Mouse (Mus musculus): Measurements from ENCODE around the gene Zfp113.

The Zfp113 gene

GRCm38 (mm10) chr5:138155443-138155976 lies at the start of gene Zfp113:
Zfp113 (minus strand) TSS chr5:138155744.
- peak; percentile 95 for DNase-seq (ENCODE audit: low read depth, low spot score)

DNA sequence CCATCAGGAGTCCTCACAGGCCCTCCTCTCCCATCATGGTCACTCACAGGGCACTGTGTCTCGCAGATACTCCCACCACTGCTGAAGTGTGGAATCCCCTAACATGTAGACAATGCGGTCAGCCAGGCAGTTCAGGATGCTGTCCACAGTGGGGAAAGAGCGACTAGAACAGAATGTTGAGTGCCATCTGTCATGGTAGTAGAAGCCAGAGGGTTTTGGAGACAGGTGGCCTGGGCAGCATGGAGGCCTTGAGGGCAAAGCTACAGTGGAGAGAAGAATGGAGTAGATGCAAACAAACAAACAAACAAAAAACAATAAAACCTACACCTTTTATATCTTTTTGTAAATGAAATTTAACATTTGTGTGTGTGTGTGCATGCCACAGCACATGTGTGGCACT lies 46.5 kb upstream of the Zfp113 start:
- DNase-seq (ENCODE audit: low read depth, low spot score), result no peak

DNA sequence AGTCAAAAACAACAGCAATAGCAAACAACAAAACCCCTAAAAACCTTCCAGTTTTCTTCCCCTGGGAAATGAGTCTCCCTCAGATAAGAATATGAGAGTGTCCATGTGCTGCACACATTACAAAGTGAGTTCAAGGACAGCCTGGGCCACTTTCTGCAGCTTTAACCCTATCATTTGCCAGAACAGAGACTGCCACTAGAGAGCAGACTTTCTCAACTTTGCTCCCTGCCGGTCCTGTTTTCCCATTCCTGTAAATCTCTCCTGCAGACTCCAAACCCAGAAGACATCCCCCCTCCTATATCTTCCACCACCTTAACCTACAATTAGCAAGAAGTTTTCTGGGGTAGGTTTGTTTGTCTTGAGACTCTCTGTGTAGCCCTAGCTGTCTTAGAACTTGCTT lies 44.0 kb upstream of the Zfp113 start:
- DNase-seq (ENCODE audit: low read depth, low spot score), result no peak

DNA sequence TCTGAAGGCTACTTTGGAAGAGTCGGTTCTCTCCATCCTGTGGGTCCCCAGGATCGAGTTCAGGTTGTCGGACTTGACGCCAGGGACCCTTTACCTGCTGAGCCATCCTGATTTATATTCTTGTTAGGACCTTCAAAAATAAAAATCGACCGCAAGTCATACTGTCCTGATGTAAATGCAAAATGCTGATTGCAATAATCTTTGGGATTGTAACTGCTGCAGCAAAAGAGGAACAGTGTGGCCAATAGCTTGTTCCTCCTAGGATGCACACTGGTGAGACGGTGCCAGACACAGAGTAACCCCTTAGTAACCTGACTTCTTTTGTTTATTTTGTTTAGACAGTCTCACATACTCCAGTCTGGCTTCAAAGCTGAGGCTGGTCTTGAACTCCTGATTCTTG lies 39.9 kb upstream of the Zfp113 start:
- DNase-seq (ENCODE audit: low read depth, low spot score), result no peak

DNA sequence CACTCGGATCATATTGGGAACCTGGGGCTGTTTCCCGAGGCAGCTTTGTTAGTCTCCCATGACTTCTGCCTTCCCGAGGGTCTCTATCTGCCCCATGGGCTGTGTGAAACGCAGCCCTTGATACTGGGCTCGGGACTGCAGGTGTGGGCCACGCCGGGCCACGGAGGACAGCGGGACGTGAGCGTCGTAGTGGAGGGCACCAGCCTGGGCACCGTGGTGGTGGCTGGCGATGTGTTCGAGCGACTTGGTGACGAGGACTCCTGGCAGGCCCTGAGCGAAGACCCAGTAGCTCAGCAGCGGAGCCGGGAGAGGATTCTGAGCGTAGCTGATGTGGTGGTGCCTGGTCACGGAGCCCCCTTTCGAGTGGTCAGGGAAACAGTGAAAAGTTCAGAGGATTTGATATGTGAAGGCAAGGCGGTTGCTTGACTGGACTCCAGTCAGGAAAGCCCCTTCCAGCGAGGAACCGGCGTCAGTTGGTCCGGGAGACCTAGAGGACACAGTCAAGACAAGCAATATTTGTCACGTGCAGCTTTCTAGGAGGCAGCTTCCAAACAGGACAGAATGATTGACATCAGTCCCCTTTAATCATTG lies 39.3 kb upstream of the Zfp113 start:
- peak; percentile 39 for DNase-seq (ENCODE audit: low read depth, low spot score)

DNA sequence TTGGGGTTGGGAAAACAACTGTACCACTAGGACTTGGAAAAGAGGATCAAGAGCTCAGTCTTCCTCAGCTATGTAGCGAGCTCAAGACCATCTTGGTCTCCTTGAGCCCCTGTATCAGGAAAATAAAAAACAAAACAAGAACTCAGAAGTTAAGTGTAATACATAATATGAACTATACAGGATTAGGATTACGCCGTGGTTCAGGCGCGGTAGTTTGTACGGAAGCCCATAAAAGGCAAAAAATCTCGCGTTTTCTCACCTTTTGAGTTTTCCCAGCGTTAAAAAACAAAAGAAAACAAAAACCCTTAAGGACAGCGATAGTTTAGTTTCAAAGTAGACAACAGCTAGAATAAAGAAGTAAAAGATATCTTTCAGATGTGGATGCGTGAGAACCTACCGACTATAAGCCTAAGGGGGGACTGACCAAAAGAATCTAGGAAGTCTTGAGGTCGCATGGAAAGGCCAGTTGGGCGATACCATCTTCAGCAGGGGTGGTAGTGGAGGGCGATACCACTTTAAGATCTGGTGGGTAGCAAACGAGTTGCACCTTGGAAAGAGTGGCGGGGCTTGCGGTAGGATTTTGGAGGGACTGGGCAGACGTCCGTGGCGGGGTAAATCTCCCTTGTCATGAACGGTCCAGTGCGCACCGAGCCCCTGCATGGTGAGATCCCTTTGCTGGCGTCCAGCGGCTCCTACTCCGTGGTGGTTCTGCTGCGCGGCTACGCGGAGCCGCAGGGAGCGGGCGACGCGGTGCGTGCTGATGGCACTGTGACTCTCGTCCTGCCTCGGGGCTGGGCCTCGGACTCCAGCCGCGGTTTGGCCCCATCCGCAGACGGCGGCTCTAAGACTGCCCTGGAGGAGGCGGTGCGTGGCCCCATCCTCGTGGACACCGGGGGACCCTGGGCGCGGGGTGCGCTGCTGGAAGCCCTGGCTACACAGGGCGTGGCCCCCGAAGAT lies 38.5 kb upstream of the Zfp113 start, which contains the start of gene Mblac1:
Gene Mblac1 (plus strand): TSS at position 544 of the 957 bp plus-strand sequence.
- peak; percentile 95 for DNase-seq (ENCODE audit: low read depth, low spot score)

DNA sequence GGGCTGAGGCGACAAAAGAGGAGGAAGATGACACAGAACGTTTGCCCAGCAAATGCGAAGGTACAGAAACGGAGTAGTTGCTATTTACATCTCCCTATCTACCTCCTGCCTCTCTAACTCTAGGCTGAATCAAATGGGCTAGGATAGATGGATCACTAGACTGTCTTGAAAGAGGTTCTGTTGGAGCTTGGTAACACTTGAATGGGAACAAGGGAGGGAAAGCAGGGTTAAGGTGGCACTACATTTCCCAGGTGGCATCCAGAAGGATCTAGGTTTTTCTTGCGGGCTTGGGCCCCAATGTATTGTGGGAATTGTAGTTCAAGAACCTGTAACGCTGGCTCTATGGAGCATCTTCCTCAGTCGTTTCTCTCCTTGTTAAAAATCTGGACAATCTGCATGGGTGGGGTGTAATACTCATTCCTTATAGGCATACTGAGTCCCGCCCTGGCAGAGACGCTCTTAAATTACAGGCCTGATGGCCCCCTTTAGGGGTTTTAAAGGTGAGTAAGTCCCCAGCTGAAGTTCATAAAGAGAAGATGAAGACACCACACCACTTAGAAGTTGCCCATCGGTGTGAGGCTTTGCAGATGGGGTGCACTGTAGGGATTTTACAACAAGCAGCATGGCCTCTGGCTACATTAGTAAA lies 32.2 kb upstream of the Zfp113 start:
- peak; percentile 77 for DNase-seq (ENCODE audit: low read depth, low spot score)

DNA sequence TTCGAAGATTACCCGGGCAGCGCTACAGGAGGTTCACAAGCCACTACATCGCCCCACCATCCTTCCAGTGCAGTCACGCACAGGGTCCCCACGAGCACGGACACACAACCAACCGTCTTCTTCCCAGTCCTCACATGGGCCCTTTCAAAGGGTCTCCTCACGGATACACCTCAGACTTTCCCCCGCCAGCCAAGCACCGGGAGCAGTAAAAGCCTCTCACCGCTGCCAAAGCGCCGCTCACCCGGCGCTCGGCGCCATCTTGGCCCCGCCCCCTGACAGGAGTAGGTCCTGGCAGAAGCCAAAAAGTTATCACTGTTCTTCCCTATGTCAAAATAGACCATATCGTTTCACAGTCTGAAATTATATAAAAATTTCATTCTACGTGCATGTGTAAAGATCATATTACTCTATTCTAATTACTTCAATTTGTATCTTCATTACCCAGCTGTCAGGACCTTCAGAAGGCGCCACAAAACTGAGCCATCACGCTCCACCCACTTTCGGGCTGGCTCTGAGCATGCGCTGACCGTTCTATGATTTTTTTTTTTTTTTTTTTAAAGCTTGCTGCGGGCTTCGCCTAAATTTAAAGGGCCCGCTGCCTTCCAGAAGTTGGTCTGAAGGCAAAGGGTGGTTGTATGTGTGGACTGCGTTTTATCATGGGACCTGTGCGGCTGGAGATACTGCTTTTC lies 31.6 kb upstream of the Zfp113 start, which contains the start of the genes Taf6 and Cnpy4:
Gene Taf6 (minus strand): TSS at position 502 of the 689 bp plus-strand sequence.
Gene Cnpy4 (plus strand): TSS at position 536 of the 689 bp plus-strand sequence.
- DNase-seq (ENCODE audit: low read depth, low spot score), result peak; percentile 90

- no peak for DNase-seq (ENCODE audit: low read depth, low spot score)
Observed at GRCm38 (mm10) chr5:138173217-138173616, 17.7 kb upstream of the Zfp113 start.

DNA sequence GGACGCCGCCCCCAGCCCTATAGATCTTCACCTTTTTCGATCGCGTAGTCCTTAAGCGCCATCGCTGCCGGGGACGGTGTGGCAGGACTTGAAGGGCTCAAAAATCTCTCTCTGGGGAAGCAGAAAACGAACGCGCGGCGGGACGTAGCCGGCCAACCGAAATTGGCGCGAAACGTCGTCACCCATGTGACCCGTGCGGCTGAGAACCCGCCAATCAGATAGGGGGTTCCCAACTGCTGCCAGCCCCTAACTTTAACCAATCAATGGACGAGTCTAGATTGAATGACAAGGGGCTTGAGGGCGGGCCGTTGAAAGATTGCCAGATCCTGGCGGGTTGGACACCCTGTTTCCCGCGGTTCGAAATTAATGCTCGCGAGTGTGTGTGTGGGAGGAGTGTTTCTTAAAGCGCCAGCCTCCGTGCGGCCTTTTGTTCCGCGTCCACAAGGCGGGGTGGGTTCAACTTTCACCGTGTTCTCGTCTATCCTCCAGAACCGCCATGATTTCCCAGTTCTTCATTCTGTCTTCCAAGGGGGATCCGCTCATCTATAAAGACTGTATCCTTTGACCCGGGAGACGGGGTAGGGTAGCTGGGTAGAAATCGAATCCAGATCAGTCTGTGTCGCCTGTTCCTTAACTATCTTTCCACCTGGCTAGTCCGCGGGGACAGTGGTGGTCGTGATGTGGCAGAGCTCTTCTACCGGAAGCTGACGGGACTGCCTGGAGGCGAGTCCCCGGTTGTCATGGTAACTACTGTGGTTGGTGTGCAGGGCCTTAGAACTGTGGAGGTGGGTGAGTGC lies 16.3 kb upstream of the Zfp113 start, which contains the start of the genes Ap4m1 and Mcm7:
Gene Ap4m1 (plus strand): TSS at position 308 of the 797 bp plus-strand sequence.
Gene Mcm7 (minus strand): TSS at position 728 of the 797 bp plus-strand sequence.
- DNase-seq (ENCODE audit: low read depth, low spot score), result peak; percentile 96

- peak; percentile 98 for DNase-seq (ENCODE audit: low read depth, low spot score)
Observed at GRCm38 (mm10) chr5:138170936-138171561, 15.5 kb upstream of the Zfp113 start.

GRCm38 (mm10) chr5:138165594-138165993 lies 10.1 kb upstream of the Zfp113 start:
- DNase-seq (ENCODE audit: low read depth, low spot score), result no peak

- DNase-seq (ENCODE audit: low read depth, low spot score), result no peak
Observed at GRCm38 (mm10) chr5:138163610-138164009, 8.1 kb upstream of the Zfp113 start.

DNA sequence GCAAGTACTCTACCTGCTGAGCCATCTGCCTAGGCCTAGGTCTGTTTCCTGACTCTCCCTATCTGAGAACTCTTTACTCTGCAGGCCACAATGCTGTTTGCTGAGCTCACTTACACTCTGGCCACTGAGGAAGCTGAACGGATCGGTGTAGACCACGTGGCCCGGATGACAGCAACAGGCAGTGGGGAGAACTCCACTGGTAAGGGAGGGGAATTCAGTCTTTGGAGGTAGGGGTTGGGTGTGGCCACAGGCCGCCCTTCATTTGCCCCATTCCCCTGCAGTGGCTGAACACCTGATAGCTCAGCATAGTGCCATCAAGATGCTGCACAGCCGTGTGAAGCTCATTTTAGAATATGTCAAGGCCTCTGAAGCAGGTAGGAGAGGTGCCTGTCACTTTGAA lies 7.5 kb upstream of the Zfp113 start:
- DNase-seq (ENCODE audit: low read depth, low spot score), result no peak

DNA sequence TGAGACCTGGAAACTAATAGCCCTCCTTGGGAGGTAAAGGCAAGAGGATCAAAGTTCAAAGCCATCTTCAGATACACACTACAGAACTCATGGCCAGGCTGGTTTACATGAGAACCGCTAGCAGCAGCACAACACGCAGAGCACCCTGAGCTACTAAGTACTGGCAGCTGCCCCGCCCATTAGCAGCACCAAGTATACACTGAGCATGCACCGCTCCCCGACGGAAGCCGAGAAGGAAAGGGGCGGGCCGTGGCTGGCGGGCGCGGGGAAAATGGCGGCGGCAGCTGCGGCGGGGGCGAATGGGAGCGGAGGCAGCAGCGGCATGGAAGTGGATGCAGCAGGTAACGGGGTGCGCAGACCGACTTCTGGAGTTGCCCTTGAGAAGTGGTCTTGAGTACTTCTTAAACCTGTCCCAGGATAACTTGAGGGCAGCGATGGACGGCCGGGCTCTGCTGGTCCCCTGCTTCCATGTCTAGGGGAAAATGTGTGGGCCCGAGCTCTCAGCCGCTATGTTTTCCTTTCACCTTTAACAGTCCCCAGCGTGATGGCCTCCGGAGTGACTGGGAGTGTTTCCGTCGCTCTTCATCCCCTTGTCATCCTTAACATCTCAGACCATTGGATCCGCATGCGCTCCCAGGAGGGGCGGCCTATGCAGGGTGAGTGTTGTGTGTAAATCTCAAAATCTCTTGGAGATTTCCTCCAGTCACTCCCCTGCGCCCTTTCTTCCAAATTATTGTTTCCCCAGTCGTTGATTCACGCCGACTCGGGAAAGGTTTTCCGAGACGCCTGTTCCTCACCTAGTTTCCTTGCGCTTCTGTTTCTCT lies 5.5 kb upstream of the Zfp113 start, which contains the start of gene Cops6:
Gene Cops6 (plus strand): TSS at position 230 of the 824 bp plus-strand sequence.
- peak; percentile 87 for DNase-seq (ENCODE audit: low read depth, low spot score)

- no peak for DNase-seq (ENCODE audit: low read depth, low spot score)
Observed at GRCm38 (mm10) chr5:138160224-138160762, 4.7 kb upstream of the Zfp113 start.

- no peak for DNase-seq (ENCODE audit: low read depth, low spot score)
Observed at GRCm38 (mm10) chr5:138154390-138154789, 1.2 kb downstream of the Zfp113 start.

- DNase-seq (ENCODE audit: low read depth, low spot score), result no peak
Observed at GRCm38 (mm10) chr5:138138585-138138984, 17.0 kb downstream of the Zfp113 start.
